Mouse (Mus musculus): ENCODE data around the gene Lamb3. TPM values are rescaled to one million over a fixed set of nuclear protein-coding genes. Genes with fewer than 3 reads are reported as not detected.
A peak's percentile ranks its signal among the peaks of the same experiment; 100 is the strongest.

Lamb3 gene
- polyA plus RNA-seq, 1 experiment = not detected

GRCm38 (mm10) chr1:193330626-193331025, 123.1 kb downstream of the Lamb3 start:
- Histone ChIP-seq H3K4me3 (ENCODE audit: insufficient read depth, low read depth, low read length) (no peak overlapping the region), H3K4me1 (ENCODE audit: control insufficient read depth, insufficient read depth, low read length) (peaks cover 68% of the 10 kb centered on the region), H3K27ac (ENCODE audit: insufficient read depth, low read depth, low read length) (no peak overlapping the region)
- no peak for TF ChIP-seq CTCF (IDR thresholded peaks at IDR 0.05; ENCODE audit: insufficient read depth, low read depth, low read length)
- TF ChIP-seq POLR2A (IDR thresholded peaks at IDR 0.05; ENCODE audit: insufficient read depth, low read depth, low read length) = no peak
- WGBS = 76% methylated on average over 7 of the region's 7 CpGs

- Histone ChIP-seq H3K4me3 (ENCODE audit: insufficient read depth, low read depth, low read length) (no peak overlapping the region), H3K27ac (ENCODE audit: insufficient read depth, low read depth, low read length) (no peak overlapping the region), H3K4me1 (ENCODE audit: control insufficient read depth, insufficient read depth, low read length) (peaks cover 72% of the 10 kb centered on the region)
- 94% methylated on average over 13 of the region's 13 CpGs for WGBS
- TF ChIP-seq CTCF (IDR thresholded peaks at IDR 0.05; ENCODE audit: insufficient read depth, low read depth, low read length) (no peak), POLR2A (IDR thresholded peaks at IDR 0.05; ENCODE audit: insufficient read depth, low read depth, low read length) (no peak)
Measured at GRCm38 (mm10) chr1:193332018-193332417, 124.5 kb downstream of the Lamb3 start.

GRCm38 (mm10) chr1:193332671-193333070, 125.2 kb downstream of the Lamb3 start:
- H3K27ac ChIP-seq (ENCODE audit: insufficient read depth, low read depth, low read length) = peak overlapping the region; percentile 31; the same call in 1 of the 2 replicates
- no peak overlapping the region for H3K4me3 ChIP-seq (ENCODE audit: insufficient read depth, low read depth, low read length)
- peaks cover 75% of the 10 kb centered on the region for H3K4me1 ChIP-seq (ENCODE audit: control insufficient read depth, insufficient read depth, low read length)
- WGBS = 28% methylated on average over 1 of the region's 1 CpGs
- TF ChIP-seq POLR2A (IDR thresholded peaks at IDR 0.05; ENCODE audit: insufficient read depth, low read depth, low read length) (no peak), CTCF (IDR thresholded peaks at IDR 0.05; ENCODE audit: insufficient read depth, low read depth, low read length) (no peak)

GRCm38 (mm10) chr1:193333776-193334175, 126.3 kb downstream of the Lamb3 start:
- TF ChIP-seq POLR2A (IDR thresholded peaks at IDR 0.05; ENCODE audit: insufficient read depth, low read depth, low read length) = no peak
- no peak for TF ChIP-seq CTCF (IDR thresholded peaks at IDR 0.05; ENCODE audit: insufficient read depth, low read depth, low read length)
- H3K4me1 ChIP-seq (ENCODE audit: control insufficient read depth, insufficient read depth, low read length) = peaks cover 76% of the 10 kb centered on the region
- WGBS = 74% methylated on average over 3 of the region's 3 CpGs
- H3K27ac ChIP-seq (ENCODE audit: insufficient read depth, low read depth, low read length) = no peak overlapping the region
- no peak overlapping the region for H3K4me3 ChIP-seq (ENCODE audit: insufficient read depth, low read depth, low read length)

GRCm38 (mm10) chr1:193334546-193334945, 127.0 kb downstream of the Lamb3 start:
- Histone ChIP-seq H3K27ac (ENCODE audit: insufficient read depth, low read depth, low read length) (no peak overlapping the region), H3K4me3 (ENCODE audit: insufficient read depth, low read depth, low read length) (no peak overlapping the region), H3K4me1 (ENCODE audit: control insufficient read depth, insufficient read depth, low read length) (peaks cover 83% of the 10 kb centered on the region)
- 69% methylated on average over 6 of the region's 6 CpGs for WGBS
- TF ChIP-seq CTCF (IDR thresholded peaks at IDR 0.05; ENCODE audit: insufficient read depth, low read depth, low read length) = no peak

GRCm38 (mm10) chr1:193336122-193337017, 128.9 kb downstream of the Lamb3 start:
- TF ChIP-seq CTCF (IDR thresholded peaks at IDR 0.05; ENCODE audit: insufficient read depth, low read depth, low read length) (no peak), POLR2A (IDR thresholded peaks at IDR 0.05; ENCODE audit: insufficient read depth, low read depth, low read length) (no peak)
- Histone ChIP-seq H3K4me3 (ENCODE audit: insufficient read depth, low read depth, low read length) (no peak overlapping the region), H3K27ac (ENCODE audit: insufficient read depth, low read depth, low read length) (peak overlapping the region; percentile 81; the same call in 1 of the 2 replicates), H3K4me1 (ENCODE audit: control insufficient read depth, insufficient read depth, low read length) (peaks cover 71% of the 10 kb centered on the region)
- 69% methylated on average over 7 of the region's 7 CpGs for WGBS

GRCm38 (mm10) chr1:193337018-193337321, 129.5 kb downstream of the Lamb3 start:
- H3K4me3 ChIP-seq (ENCODE audit: insufficient read depth, low read depth, low read length) = no peak overlapping the region
- 74% methylated on average over 9 of the region's 9 CpGs for WGBS
- peak overlapping the region; percentile 81; the same call in 1 of the 2 replicates for H3K27ac ChIP-seq (ENCODE audit: insufficient read depth, low read depth, low read length)
- TF ChIP-seq POLR2A (IDR thresholded peaks at IDR 0.05; ENCODE audit: insufficient read depth, low read depth, low read length) (no peak), CTCF (IDR thresholded peaks at IDR 0.05; ENCODE audit: insufficient read depth, low read depth, low read length) (no peak)
- peaks cover 65% of the 10 kb centered on the region for H3K4me1 ChIP-seq (ENCODE audit: control insufficient read depth, insufficient read depth, low read length)

GRCm38 (mm10) chr1:193337787-193338310, 130.3 kb downstream of the Lamb3 start:
- H3K4me3 ChIP-seq (ENCODE audit: insufficient read depth, low read depth, low read length) = no peak overlapping the region
- TF ChIP-seq POLR2A (IDR thresholded peaks at IDR 0.05; ENCODE audit: insufficient read depth, low read depth, low read length) (no peak), CTCF (IDR thresholded peaks at IDR 0.05; ENCODE audit: insufficient read depth, low read depth, low read length) (no peak)
- 48% methylated on average over 4 of the region's 4 CpGs for WGBS
- H3K4me1 ChIP-seq (ENCODE audit: control insufficient read depth, insufficient read depth, low read length) = peaks cover 64% of the 10 kb centered on the region
- H3K27ac ChIP-seq (ENCODE audit: insufficient read depth, low read depth, low read length) = peak overlapping the region; percentile 81

GRCm38 (mm10) chr1:193338363-193338995, 131.0 kb downstream of the Lamb3 start:
- peaks cover 68% of the 10 kb centered on the region for H3K4me1 ChIP-seq (ENCODE audit: control insufficient read depth, insufficient read depth, low read length)
- WGBS = 39% methylated on average over 9 of the region's 9 CpGs
- TF ChIP-seq POLR2A (IDR thresholded peaks at IDR 0.05; ENCODE audit: insufficient read depth, low read depth, low read length) (no peak), CTCF (IDR thresholded peaks at IDR 0.05; ENCODE audit: insufficient read depth, low read depth, low read length) (no peak)
- no peak overlapping the region for H3K4me3 ChIP-seq (ENCODE audit: insufficient read depth, low read depth, low read length)
- H3K27ac ChIP-seq (ENCODE audit: insufficient read depth, low read depth, low read length) = peak overlapping the region; percentile 89

Measured in olfactory bulb, adult 2 months (tissue).